Mouse (Mus musculus): ENCODE results near the gene Fhad1.
"Not testable (repeated sequence)": the region's sequence is repeated elsewhere in the genome, so short reads cannot be mapped to it uniquely, and the experiment has no call there.

Fhad1 gene

GRCm38 (mm10) chr4:142044452-142044851 lies 29.6 kb upstream of the Fhad1 start:
- DNase-seq (ENCODE audit: low read depth, low spot score) = peak; percentile 18

GRCm38 (mm10) chr4:142039662-142040353 lies 24.9 kb upstream of the Fhad1 start:
- no peak for DNase-seq (ENCODE audit: low read depth, low spot score)

- DNase-seq (ENCODE audit: low read depth, low spot score) = no peak
These were observed 23.0 kb upstream of the Fhad1 start for GRCm38 (mm10) chr4:142037897-142038296.

GRCm38 (mm10) chr4:142028533-142028932 lies 13.7 kb upstream of the Fhad1 start:
- no peak for DNase-seq (ENCODE audit: low read depth, low spot score)

GRCm38 (mm10) chr4:142026965-142027364 lies 12.1 kb upstream of the Fhad1 start:
- no peak for DNase-seq (ENCODE audit: low read depth, low spot score)

- no peak for DNase-seq (ENCODE audit: low read depth, low spot score)
These were observed 9.7 kb upstream of the Fhad1 start for GRCm38 (mm10) chr4:142024536-142024935.

GRCm38 (mm10) chr4:142023166-142023565 lies 8.3 kb upstream of the Fhad1 start:
- DNase-seq (ENCODE audit: low read depth, low spot score) = no peak

- DNase-seq (ENCODE audit: low read depth, low spot score) = peak; percentile 25
These were observed 2.8 kb upstream of the Fhad1 start for GRCm38 (mm10) chr4:142017686-142018085.

- no peak for DNase-seq (ENCODE audit: low read depth, low spot score)
These were observed 3.6 kb downstream of the Fhad1 start for GRCm38 (mm10) chr4:142011236-142011635.

GRCm38 (mm10) chr4:142010441-142010840 lies 4.4 kb downstream of the Fhad1 start:
- DNase-seq (ENCODE audit: low read depth, low spot score) = no peak

- DNase-seq (ENCODE audit: low read depth, low spot score) = no peak
These were observed 6.7 kb downstream of the Fhad1 start for GRCm38 (mm10) chr4:142008206-142008605.

GRCm38 (mm10) chr4:142000581-142000980 lies 14.3 kb downstream of the Fhad1 start:
- no peak for DNase-seq (ENCODE audit: low read depth, low spot score)

GRCm38 (mm10) chr4:141999494-142000074 lies 15.3 kb downstream of the Fhad1 start:
- DNase-seq (ENCODE audit: low read depth, low spot score) = no peak

- no peak for DNase-seq (ENCODE audit: low read depth, low spot score)
These were observed 16.5 kb downstream of the Fhad1 start for GRCm38 (mm10) chr4:141998282-141998821.

GRCm38 (mm10) chr4:141996880-141997279 lies 18.0 kb downstream of the Fhad1 start:
- no peak for DNase-seq (ENCODE audit: low read depth, low spot score)

- no peak for DNase-seq (ENCODE audit: low read depth, low spot score)
These were observed 18.8 kb downstream of the Fhad1 start for GRCm38 (mm10) chr4:141996086-141996485.

GRCm38 (mm10) chr4:141994062-141994471 lies 20.8 kb downstream of the Fhad1 start:
- not testable (repeated sequence) for DNase-seq (ENCODE audit: low read depth, low spot score)

- DNase-seq (ENCODE audit: low read depth, low spot score) = no peak
These were observed 21.4 kb downstream of the Fhad1 start for GRCm38 (mm10) chr4:141993347-141994061.

GRCm38 (mm10) chr4:141992530-141993204 lies 22.2 kb downstream of the Fhad1 start:
- no peak for DNase-seq (ENCODE audit: low read depth, low spot score)

GRCm38 (mm10) chr4:141988178-141988577 lies 26.7 kb downstream of the Fhad1 start:
- no peak for DNase-seq (ENCODE audit: low read depth, low spot score)

- DNase-seq (ENCODE audit: low read depth, low spot score) = no peak
These were observed 31.2 kb downstream of the Fhad1 start for GRCm38 (mm10) chr4:141983689-141984088.

- no peak for DNase-seq (ENCODE audit: low read depth, low spot score)
These were observed 33.4 kb downstream of the Fhad1 start for GRCm38 (mm10) chr4:141981475-141981874.

All from skeletal muscle tissue, adult 2 months (tissue).